Mouse (Mus musculus) hindbrain, embryonic 13.5 days (tissue): ENCODE results near the gene Phldb2. TPM values are rescaled to one million over a fixed set of nuclear protein-coding genes. Genes with fewer than 3 reads are reported as not detected.
A peak's percentile ranks its signal among the peaks of the same experiment; 100 is the strongest.

Experiments
- ATAC-seq: fragments of 200-750 bp; cut with Nextera tagmentation; 2 replicates; pipeline ENCODE4 v1.8.0; 2017; ENCODE audit warnings: moderate TSS enrichment; ENCODE audit not compliant: low FRiP score
- H3K27ac ChIP-seq: fragments of 300-500 bp; sonication (generic); 2 replicates; pipeline ENCODE4 v1.5.1; 2015; ENCODE audit warnings: inconsistent platforms, mild to moderate bottlenecking, moderate library complexity
- H3K27me3 ChIP-seq: fragments of 300-500 bp; sonication (generic); 2 replicates; pipeline ENCODE4 v1.6.1; 2015; ENCODE audit warnings: mild to moderate bottlenecking, inconsistent platforms
- H3K36me3 ChIP-seq: fragments of 300-500 bp; sonication (generic); 2 replicates; pipeline ENCODE4 v1.6.1; 2015; ENCODE audit warnings: mild to moderate bottlenecking, inconsistent platforms
- H3K4me1 ChIP-seq: fragments of 300-500 bp; sonication (generic); replicated peaks from 2 replicates; pipeline ENCODE4 v1.6.1; 2015; ENCODE audit warnings: inconsistent platforms
- H3K4me2 ChIP-seq: fragments of 300-500 bp; sonication (generic); 2 replicates; pipeline ENCODE4 v1.6.1; 2015; ENCODE audit warnings: inconsistent platforms, mild to moderate bottlenecking, moderate library complexity
- H3K4me3 ChIP-seq: fragments of 300-500 bp; sonication (generic); 2 replicates; pipeline ENCODE4 v1.5.1; 2015; ENCODE audit warnings: mild to moderate bottlenecking, inconsistent platforms
- H3K9ac ChIP-seq: fragments of 300-500 bp; sonication (generic); 2 replicates; pipeline ENCODE4 v1.6.1; 2015; ENCODE audit warnings: mild to moderate bottlenecking, inconsistent platforms
- H3K9me3 ChIP-seq: fragments of 300-500 bp; sonication (generic); 2 replicates; pipeline ENCODE4 v1.6.1; 2016; ENCODE audit warnings: inconsistent platforms
- WGBS: fragments of 180-500 bp; shearing (Covaris S2); methylation state at CpG from one replicate; pipeline ENCODE4 v1.1.7; 2015; 5-methylcytosine and 5-hydroxymethylcytosine counted together
- polyA plus RNA-seq: library from polyadenylated mRNA; unstranded; fragments of >200 nt; fragmentation: Nextera tagmentation; extraction: Ambion mirVana; gene quantifications from 2 replicates; pipeline ENCODE4 v1.2.1, GENCODE M21; 2015

Gene Phldb2
- 12.5 and 13.3 TPM in 2 replicates for polyA plus RNA-seq

GRCm38 (mm10) chr16:45953394-45953793 is at the start of gene Phldb2:
Gene Phldb2 (minus strand): TSS chr16:45953598.
- ATAC-seq: no peak
- WGBS: 90% methylated on average over 4 of the region's 4 CpGs
- Histone ChIP-seq H3K4me1 (no peaks in the 10 kb centered on the region), H3K36me3 (no peaks in the 10 kb centered on the region), H3K9ac (no peak within 1 kb of the TSS), H3K27me3 (no peaks in the 10 kb centered on the region), H3K27ac (no peak within 1 kb of the TSS), H3K4me3 (no peak within 1 kb of the TSS), H3K4me2 (no peak within 1 kb of the TSS), H3K9me3 (no peaks in the 10 kb centered on the region)

GRCm38 (mm10) chr16:46001550-46002166 is 48.3 kb upstream of the Phldb2 start:
- H3K9ac ChIP-seq: no peak overlapping the region
- no peak overlapping the region for H3K27ac ChIP-seq
- no peak overlapping the region for H3K4me3 ChIP-seq
- no peaks in the 10 kb centered on the region for H3K36me3 ChIP-seq
- H3K4me1 ChIP-seq: peaks cover 16% of the 10 kb centered on the region
- no peaks in the 10 kb centered on the region for H3K9me3 ChIP-seq
- no peak overlapping the region for H3K4me2 ChIP-seq
- no peak for ATAC-seq
- 87% methylated on average over 10 of the region's 10 CpGs for WGBS
- H3K27me3 ChIP-seq: peaks cover 7% of the 10 kb centered on the region; the same call in 1 of the 2 replicates

- WGBS: 76% methylated on average over 3 of the region's 3 CpGs
- ATAC-seq: no peak
- Histone ChIP-seq H3K27me3 (peaks cover 7% of the 10 kb centered on the region; the same call in 1 of the 2 replicates), H3K4me1 (peaks cover 16% of the 10 kb centered on the region), H3K27ac (no peak overlapping the region), H3K4me2 (no peak overlapping the region), H3K4me3 (no peak overlapping the region), H3K9ac (no peak overlapping the region), H3K9me3 (no peaks in the 10 kb centered on the region), H3K36me3 (no peaks in the 10 kb centered on the region)
Observed at GRCm38 (mm10) chr16:46000976-46001375, 47.6 kb upstream of the Phldb2 start.

GRCm38 (mm10) chr16:45999374-46000191 is 46.2 kb upstream of the Phldb2 start:
- 35% methylated on average over 10 of the region's 10 CpGs for WGBS
- Histone ChIP-seq H3K27ac (no peak overlapping the region), H3K9ac (no peak overlapping the region), H3K9me3 (no peaks in the 10 kb centered on the region), H3K36me3 (no peaks in the 10 kb centered on the region), H3K4me1 (peaks cover 16% of the 10 kb centered on the region), H3K4me3 (no peak overlapping the region), H3K4me2 (no peak overlapping the region), H3K27me3 (peaks cover 12% of the 10 kb centered on the region)
- ATAC-seq: peak; percentile 79

- Histone ChIP-seq H3K9ac (no peak overlapping the region), H3K27me3 (peaks cover 12% of the 10 kb centered on the region), H3K27ac (no peak overlapping the region), H3K9me3 (no peaks in the 10 kb centered on the region), H3K36me3 (no peaks in the 10 kb centered on the region), H3K4me3 (no peak overlapping the region), H3K4me2 (no peak overlapping the region), H3K4me1 (peaks cover 16% of the 10 kb centered on the region)
- no peak for ATAC-seq
- WGBS: 79% methylated on average over 7 of the region's 7 CpGs
Observed at GRCm38 (mm10) chr16:45998231-45998630, 44.8 kb upstream of the Phldb2 start.

GRCm38 (mm10) chr16:45990901-45991676 is 37.7 kb upstream of the Phldb2 start:
- H3K27me3 ChIP-seq: peaks cover 11% of the 10 kb centered on the region; the same call in 1 of the 2 replicates
- no peak overlapping the region for H3K27ac ChIP-seq
- no peaks in the 10 kb centered on the region for H3K36me3 ChIP-seq
- no peak overlapping the region for H3K9ac ChIP-seq
- no peak overlapping the region for H3K4me3 ChIP-seq
- no peaks in the 10 kb centered on the region for H3K4me1 ChIP-seq
- H3K9me3 ChIP-seq: no peaks in the 10 kb centered on the region
- H3K4me2 ChIP-seq: no peak overlapping the region
- no peak for ATAC-seq
- WGBS: 48% methylated on average over 10 of the region's 10 CpGs

- ATAC-seq: no peak
- WGBS: 54% methylated on average over 1 of the region's 1 CpGs
- Histone ChIP-seq H3K4me1 (peaks cover 7% of the 10 kb centered on the region), H3K4me3 (no peak overlapping the region), H3K27ac (no peak overlapping the region), H3K9ac (no peak overlapping the region), H3K9me3 (no peaks in the 10 kb centered on the region), H3K27me3 (no peaks in the 10 kb centered on the region), H3K36me3 (no peaks in the 10 kb centered on the region), H3K4me2 (no peak overlapping the region)
Observed at GRCm38 (mm10) chr16:45986236-45986635, 32.8 kb upstream of the Phldb2 start.

GRCm38 (mm10) chr16:45984610-45985606 is 31.5 kb upstream of the Phldb2 start:
- peaks cover 7% of the 10 kb centered on the region for H3K4me1 ChIP-seq
- ATAC-seq: peak; percentile 83
- WGBS: 85% methylated on average over 4 of the region's 4 CpGs

GRCm38 (mm10) chr16:45976251-45976650 is 22.9 kb upstream of the Phldb2 start:
- no peak for ATAC-seq
- H3K27me3 ChIP-seq: no peaks in the 10 kb centered on the region
- no peaks in the 10 kb centered on the region for H3K9me3 ChIP-seq
- H3K9ac ChIP-seq: no peak overlapping the region
- H3K4me1 ChIP-seq: no peaks in the 10 kb centered on the region
- H3K4me2 ChIP-seq: no peak overlapping the region
- H3K36me3 ChIP-seq: peaks cover 11% of the 10 kb centered on the region
- no peak overlapping the region for H3K4me3 ChIP-seq
- H3K27ac ChIP-seq: no peak overlapping the region
- WGBS: 53% methylated on average over 1 of the region's 1 CpGs

More at GRCm38 (mm10) chr16:45984610-45985606, 31.5 kb upstream of the Phldb2 start:
- Histone ChIP-seq H3K27me3 (no peaks in the 10 kb centered on the region), H3K4me3 (no peak overlapping the region), H3K27ac (peak overlapping the region; percentile 40; the same call in 1 of the 2 replicates), H3K36me3 (peaks cover 4% of the 10 kb centered on the region; the same call in 1 of the 2 replicates), H3K4me2 (no peak overlapping the region), H3K9me3 (no peaks in the 10 kb centered on the region), H3K9ac (no peak overlapping the region)

- H3K36me3 ChIP-seq: peaks cover 3% of the 10 kb centered on the region; the same call in 1 of the 2 replicates
- no peaks in the 10 kb centered on the region for H3K27me3 ChIP-seq
- H3K27ac ChIP-seq: no peak overlapping the region
- H3K4me2 ChIP-seq: no peak overlapping the region
- H3K4me3 ChIP-seq: no peak overlapping the region
- no peak overlapping the region for H3K9ac ChIP-seq
- no peaks in the 10 kb centered on the region for H3K9me3 ChIP-seq
- H3K4me1 ChIP-seq: no peaks in the 10 kb centered on the region
- ATAC-seq: no peak
- WGBS: 67% methylated on average over 9 of the region's 9 CpGs
Observed at GRCm38 (mm10) chr16:45973959-45974686, 20.7 kb upstream of the Phldb2 start.

GRCm38 (mm10) chr16:45970187-45970586 is 16.8 kb upstream of the Phldb2 start:
- peaks cover 3% of the 10 kb centered on the region; the same call in 1 of the 2 replicates for H3K36me3 ChIP-seq
- no peaks in the 10 kb centered on the region for H3K27me3 ChIP-seq
- no peak overlapping the region for H3K4me3 ChIP-seq
- H3K9me3 ChIP-seq: no peaks in the 10 kb centered on the region
- ATAC-seq: no peak
- no peak overlapping the region for H3K4me2 ChIP-seq
- 89% methylated on average over 2 of the region's 2 CpGs for WGBS
- H3K9ac ChIP-seq: no peak overlapping the region
- no peaks in the 10 kb centered on the region for H3K4me1 ChIP-seq
- H3K27ac ChIP-seq: no peak overlapping the region
